Mouse (Mus musculus) R1 (cell line): ENCODE results near the gene Pomgnt1.
A peak's percentile ranks its signal among the peaks of the same experiment; 100 is the strongest.

ENCODE experiments used
- DNase-seq: peaks from one replicate; pipeline ENCODE4 v3.0.0-alpha.2; 2018; ENCODE audit warnings: low read depth, low spot score

Pomgnt1 gene

GRCm38 (mm10) chr4:116173072-116173471, 49.4 kb downstream of the Pomgnt1 start, which contains the start of the genes 1700042G07Rik and Gm49337:
Gene 1700042G07Rik (plus strand): TSS chr4:116173372.
Gene Gm49337 (plus strand): TSS chr4:116173384.
- no peak for DNase-seq

GRCm38 (mm10) chr4:116173752-116174151, 50.1 kb downstream of the Pomgnt1 start:
- no peak for DNase-seq

GRCm38 (mm10) chr4:116174466-116175116, 51.0 kb downstream of the Pomgnt1 start:
- no peak for DNase-seq

- DNase-seq = no peak
These were observed 51.5 kb downstream of the Pomgnt1 start for GRCm38 (mm10) chr4:116175136-116175535.

- no peak for DNase-seq
These were observed 52.3 kb downstream of the Pomgnt1 start for GRCm38 (mm10) chr4:116175711-116176542.

GRCm38 (mm10) chr4:116176543-116176988, 52.9 kb downstream of the Pomgnt1 start:
- peak; percentile 71 for DNase-seq

- DNase-seq = peak; percentile 53
These were observed 53.5 kb downstream of the Pomgnt1 start for GRCm38 (mm10) chr4:116177140-116177539.

GRCm38 (mm10) chr4:116182079-116182478, 58.4 kb downstream of the Pomgnt1 start:
- DNase-seq = peak; percentile 67

GRCm38 (mm10) chr4:116182745-116183144, 59.1 kb downstream of the Pomgnt1 start:
- DNase-seq = peak; percentile 80

GRCm38 (mm10) chr4:116185083-116185482, 61.4 kb downstream of the Pomgnt1 start:
- DNase-seq = no peak

GRCm38 (mm10) chr4:116192286-116192835, 68.7 kb downstream of the Pomgnt1 start:
- no peak for DNase-seq

GRCm38 (mm10) chr4:116193583-116194383, 70.1 kb downstream of the Pomgnt1 start:
- DNase-seq = no peak

GRCm38 (mm10) chr4:116198422-116198821, 74.8 kb downstream of the Pomgnt1 start:
- DNase-seq = no peak

- DNase-seq = no peak
These were observed 80.8 kb downstream of the Pomgnt1 start for GRCm38 (mm10) chr4:116204422-116204821.

GRCm38 (mm10) chr4:116206531-116206930, 82.9 kb downstream of the Pomgnt1 start:
- peak; percentile 63 for DNase-seq

GRCm38 (mm10) chr4:116208891-116209290, 85.3 kb downstream of the Pomgnt1 start:
- DNase-seq = peak; percentile 71
